Mouse (Mus musculus): ENCODE measurements at regions not wholly inside any gene's neighbourhood (a gene's known extent, or its start where the extent isn't known, plus 50 kb on each side); places are given as distances from the start of the nearest gene placed in this dataset.

GRCm38 (mm10) chr12:86830247-86830585 lies 54.4 kb downstream of the Irf2bpl start:
- no peak for TF ChIP-seq GATA4 (IDR thresholded peaks at IDR 0.05; ENCODE audit: insufficient replicate concordance, low read length)

GRCm38 (mm10) chr12:86829581-86830246 lies 54.9 kb downstream of the Irf2bpl start:
- no peak for TF ChIP-seq GATA4 (IDR thresholded peaks at IDR 0.05; ENCODE audit: insufficient replicate concordance, low read length)

GRCm38 (mm10) chr12:86827241-86827606 lies 57.4 kb downstream of the Irf2bpl start:
- no peak for TF ChIP-seq GATA4 (IDR thresholded peaks at IDR 0.05; ENCODE audit: insufficient replicate concordance, low read length)

GRCm38 (mm10) chr12:86826420-86827240 lies 58.0 kb downstream of the Irf2bpl start:
- peak; percentile 66; the same call in 1 of the 2 replicates for TF ChIP-seq GATA4 (IDR thresholded peaks at IDR 0.05; ENCODE audit: insufficient replicate concordance, low read length)

- TF ChIP-seq GATA4 (IDR thresholded peaks at IDR 0.05; ENCODE audit: insufficient replicate concordance, low read length), result no peak
These were observed 58.8 kb downstream of the Irf2bpl start for GRCm38 (mm10) chr12:86825584-86826419.

- no peak for TF ChIP-seq GATA4 (IDR thresholded peaks at IDR 0.05; ENCODE audit: insufficient replicate concordance, low read length)
These were observed 59.6 kb downstream of the Irf2bpl start for GRCm38 (mm10) chr12:86824860-86825583.

GRCm38 (mm10) chr12:86823855-86824589 lies 60.6 kb downstream of the Irf2bpl start:
- peak; percentile 36; the same call in 1 of the 2 replicates for TF ChIP-seq GATA4 (IDR thresholded peaks at IDR 0.05; ENCODE audit: insufficient replicate concordance, low read length)

GRCm38 (mm10) chr12:86823488-86823854 lies 61.1 kb downstream of the Irf2bpl start:
- no peak for TF ChIP-seq GATA4 (IDR thresholded peaks at IDR 0.05; ENCODE audit: insufficient replicate concordance, low read length)

GRCm38 (mm10) chr12:86821183-86821582 lies 63.4 kb downstream of the Irf2bpl start:
- TF ChIP-seq GATA4 (IDR thresholded peaks at IDR 0.05; ENCODE audit: insufficient replicate concordance, low read length), result no peak

GRCm38 (mm10) chr12:86819568-86819967 lies 65.0 kb downstream of the Irf2bpl start:
- no peak for TF ChIP-seq GATA4 (IDR thresholded peaks at IDR 0.05; ENCODE audit: insufficient replicate concordance, low read length)

- no peak for TF ChIP-seq GATA4 (IDR thresholded peaks at IDR 0.05; ENCODE audit: insufficient replicate concordance, low read length)
These were observed 65.4 kb downstream of the Irf2bpl start for GRCm38 (mm10) chr12:86819163-86819562.

GRCm38 (mm10) chr12:86818201-86818600 lies 66.4 kb downstream of the Irf2bpl start:
- no peak for TF ChIP-seq GATA4 (IDR thresholded peaks at IDR 0.05; ENCODE audit: insufficient replicate concordance, low read length)

GRCm38 (mm10) chr12:86816702-86817610 lies 67.6 kb downstream of the Irf2bpl start:
- TF ChIP-seq GATA4 (IDR thresholded peaks at IDR 0.05; ENCODE audit: insufficient replicate concordance, low read length), result 0 out of 2 replicates have a peak, but pooled peaks have one; percentile 33

Data from liver, adult (tissue).